Mouse (Mus musculus): ENCODE measurements around the gene 9230112D13Rik. TPM values are rescaled to one million over a fixed set of nuclear protein-coding genes. Genes with fewer than 3 reads are reported as not detected.

9230112D13Rik gene
- total and polyA plus RNA-seq, 3 experiments = not detected

- no peaks in the 10 kb centered on the region for H3K4me1 ChIP-seq (ENCODE audit: control insufficient read depth in 1 of 2, insufficient read depth in 2 of 2, low read length in 2 of 2)
- H3K27ac ChIP-seq (ENCODE audit: control insufficient read depth, low read depth, low read length) = no peak overlapping the region
- DNase-seq (ENCODE audit: low read depth, low spot score) = no peak
- H3K36me3 ChIP-seq (ENCODE audit: control insufficient read depth in 1 of 2, insufficient read depth in 2 of 2, low read length in 2 of 2) = no peaks in the 10 kb centered on the region
- no peak overlapping the region for H3K9ac ChIP-seq (ENCODE audit: control insufficient read depth, low read depth, low read length, poor library complexity, severe bottlenecking)
- H3K4me3 ChIP-seq (ENCODE audit: control insufficient read depth in 1 of 2, insufficient read depth in 1 of 2, low read depth in 2 of 2, low read length in 2 of 2) = no peak overlapping the region
- TF ChIP-seq ZKSCAN1 (IDR thresholded peaks at IDR 0.05; ENCODE audit: low read depth, low read length) (no peak), SMC3 (IDR thresholded peaks at IDR 0.05; ENCODE audit: low read depth, low read length) (no peak), POLR2AphosphoS5 (IDR thresholded peaks at IDR 0.05; ENCODE audit: borderline replicate concordance, low read depth, low read length) (no peak), UBTF (IDR thresholded peaks at IDR 0.05; ENCODE audit: borderline replicate concordance, insufficient read depth, low read depth, low read length) (no peak), HCFC1 (IDR thresholded peaks at IDR 0.05; ENCODE audit: low read depth, low read length) (no peak), MAZ (IDR thresholded peaks at IDR 0.05; ENCODE audit: low read depth, low read length) (no peak), EP300 (IDR thresholded peaks at IDR 0.05; ENCODE audit: low read depth in 1 of 2, low read length in 2 of 2) (no peak), TAL1 (IDR thresholded peaks at IDR 0.05; ENCODE audit: low read length) (no peak), CTCF (IDR thresholded peaks at IDR 0.05 in 2 of 3, conservative IDR thresholded peaks at IDR 0.05 in 1 of 3; ENCODE audit: control insufficient read depth in 1 of 3, insufficient read depth in 1 of 3, low read depth in 2 of 3, low read length in 3 of 3, poor library complexity in 1 of 3, severe bottlenecking in 1 of 3) (no peak), ZMIZ1 (IDR thresholded peaks at IDR 0.05; ENCODE audit: low read depth, low read length) (no peak), MAFK (IDR thresholded peaks at IDR 0.05; ENCODE audit: borderline replicate concordance, low read depth, low read length) (no peak), E2F4 (IDR thresholded peaks at IDR 0.05; ENCODE audit: borderline replicate concordance, low read depth, low read length) (no peak), GATA1 (IDR thresholded peaks at IDR 0.05; ENCODE audit: low read depth, low read length) (no peak)
- H3K79me2 ChIP-seq (ENCODE audit: control insufficient read depth, insufficient read depth, low read length, poor library complexity) = no peaks in the 10 kb centered on the region
- no peaks in the 10 kb centered on the region for H3K9me3 ChIP-seq (replicated peaks; ENCODE audit: insufficient read depth, low read length)
- no peaks in the 10 kb centered on the region for H3K27me3 ChIP-seq (ENCODE audit: control insufficient read depth in 1 of 2, insufficient read depth in 2 of 2, low read length in 2 of 2)
Observed at GRCm38 (mm10) chr14:34565711-34566110, 43.1 kb upstream of the 9230112D13Rik start.

GRCm38 (mm10) chr14:34564646-34565045, 42.0 kb upstream of the 9230112D13Rik start:
- Histone ChIP-seq H3K36me3 (ENCODE audit: control insufficient read depth in 1 of 2, insufficient read depth in 2 of 2, low read length in 2 of 2) (no peaks in the 10 kb centered on the region), H3K27me3 (ENCODE audit: control insufficient read depth in 1 of 2, insufficient read depth in 2 of 2, low read length in 2 of 2) (no peaks in the 10 kb centered on the region), H3K9ac (ENCODE audit: control insufficient read depth, low read depth, low read length, poor library complexity, severe bottlenecking) (no peak overlapping the region), H3K9me3 (replicated peaks; ENCODE audit: insufficient read depth, low read length) (no peaks in the 10 kb centered on the region), H3K79me2 (ENCODE audit: control insufficient read depth, insufficient read depth, low read length, poor library complexity) (no peaks in the 10 kb centered on the region), H3K4me1 (ENCODE audit: control insufficient read depth in 1 of 2, insufficient read depth in 2 of 2, low read length in 2 of 2) (no peaks in the 10 kb centered on the region), H3K27ac (ENCODE audit: control insufficient read depth, low read depth, low read length) (no peak overlapping the region), H3K4me3 (ENCODE audit: control insufficient read depth in 1 of 2, insufficient read depth in 1 of 2, low read depth in 2 of 2, low read length in 2 of 2) (no peak overlapping the region)
- TF ChIP-seq POLR2A (IDR thresholded peaks at IDR 0.05; ENCODE audit: control insufficient read depth in 1 of 2, insufficient read depth in 1 of 2, low read depth in 1 of 2, low read length in 2 of 2, poor library complexity in 1 of 2) = no peak
- no peak for TF ChIP-seq UBTF (IDR thresholded peaks at IDR 0.05; ENCODE audit: borderline replicate concordance, insufficient read depth, low read depth, low read length)
- TF ChIP-seq NRF1 (IDR thresholded peaks at IDR 0.05; ENCODE audit: insufficient read depth, low read depth, low read length, poor library complexity, severe bottlenecking) = no peak
- no peak for TF ChIP-seq MYC (IDR thresholded peaks at IDR 0.05; ENCODE audit: low read depth, low read length)
- TF ChIP-seq ZNF384 (IDR thresholded peaks at IDR 0.05; ENCODE audit: low read depth, low read length) = no peak
- no peak for TF ChIP-seq TAL1 (IDR thresholded peaks at IDR 0.05; ENCODE audit: low read length)
- no peak for TF ChIP-seq RAD21 (IDR thresholded peaks at IDR 0.05; ENCODE audit: low read depth, low read length)
- TF ChIP-seq ZC3H11A (IDR thresholded peaks at IDR 0.05; ENCODE audit: low read depth, low read length) = no peak
- no peak for TF ChIP-seq BHLHE40 (IDR thresholded peaks at IDR 0.05; ENCODE audit: borderline replicate concordance, low read depth, low read length)
- no peak for DNase-seq (ENCODE audit: low read depth, low spot score)
